Mouse (Mus musculus) thymus, adult 2 months (tissue): ENCODE results near the gene Lrrfip2.

ENCODE experiments used
- CTCF ChIP-seq: fragments of 200-500 bp; IDR thresholded peaks from 2 replicates; pipeline ENCODE4 v1.5.1; 2012; ENCODE audit warnings: mild to moderate bottlenecking, control low read depth, low read length, moderate library complexity, borderline replicate concordance; ENCODE audit not compliant: control insufficient read depth, poor library complexity, insufficient read depth; ENCODE audit errors: extremely low read depth
- POLR2A ChIP-seq: fragments of 200-500 bp; IDR thresholded peaks from 2 replicates; pipeline ENCODE4 v1.6.1; 2012; ENCODE audit warnings: mild to moderate bottlenecking, low read length, control low read depth, moderate library complexity; ENCODE audit not compliant: control insufficient read depth, poor library complexity, insufficient read depth; ENCODE audit errors: extremely low read depth

DNA sequence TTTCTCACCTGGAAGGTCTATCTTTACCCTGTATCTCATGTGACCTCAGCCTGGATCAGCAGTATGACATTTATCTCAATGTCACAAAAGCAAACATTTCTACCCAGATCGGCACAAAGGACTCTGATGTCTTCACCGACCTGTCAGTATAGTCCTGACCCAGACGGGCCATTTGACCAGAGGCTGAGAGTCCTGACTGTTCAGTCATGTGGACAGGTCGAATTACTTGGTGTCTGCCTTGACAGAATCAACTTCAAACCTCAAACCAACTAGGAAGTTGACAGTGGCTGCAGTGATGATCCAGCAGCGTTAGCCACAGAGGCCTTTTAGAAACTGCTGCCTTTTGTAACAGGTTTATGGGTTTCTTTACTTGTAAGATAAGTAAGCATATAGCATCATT is 56.7 kb downstream of the Lrrfip2 start:
- TF ChIP-seq CTCF, result no peak
- no peak for TF ChIP-seq POLR2A
